Mouse (Mus musculus) testis, adult 2 months (tissue): ENCODE measurements at regions not wholly inside any gene's neighbourhood (a gene's known extent, or its start where the extent isn't known, plus 50 kb on each side); places are given as distances from the start of the nearest gene placed in this dataset.

ENCODE experiments used
- H3K27ac ChIP-seq: fragments of 200-500 bp; 2 replicates; pipeline ENCODE4 v1.5.1; 2012; ENCODE audit warnings: low read depth, low read length; ENCODE audit not compliant: control insufficient read depth, insufficient read depth
- H3K27me3 ChIP-seq: fragments of 200-500 bp; 2 replicates; pipeline ENCODE4 v1.6.1; 2012; ENCODE audit warnings: mild to moderate bottlenecking, low read length, moderate library complexity; ENCODE audit not compliant: control insufficient read depth, insufficient read depth
- H3K36me3 ChIP-seq: fragments of 200-500 bp; 2 replicates; pipeline ENCODE4 v1.6.1; 2012; ENCODE audit warnings: mild to moderate bottlenecking, low read length; ENCODE audit not compliant: control insufficient read depth, insufficient read depth
- H3K4me1 ChIP-seq: fragments of 200-500 bp; 2 replicates; pipeline ENCODE4 v1.6.1; 2012; ENCODE audit warnings: low read length; ENCODE audit not compliant: control insufficient read depth, insufficient read depth
- H3K4me3 ChIP-seq: fragments of 200-500 bp; 2 replicates; pipeline ENCODE4 v1.5.1; 2012; ENCODE audit warnings: low read depth, mild to moderate bottlenecking, low read length, moderate library complexity, mixed read lengths; ENCODE audit not compliant: control insufficient read depth
- CTCF ChIP-seq: fragments of 200-500 bp; IDR thresholded peaks from 2 replicates; pipeline ENCODE4 v1.5.1; 2012; ENCODE audit warnings: low read depth, mild to moderate bottlenecking, inconsistent platforms, low read length, moderate library complexity; ENCODE audit not compliant: control insufficient read depth, insufficient read depth, insufficient replicate concordance
- POLR2A ChIP-seq: fragments of 200-500 bp; IDR thresholded peaks from 2 replicates; pipeline ENCODE4 v1.6.1; 2012; ENCODE audit warnings: low read depth, mild to moderate bottlenecking, inconsistent platforms, low read length, moderate library complexity; ENCODE audit not compliant: control insufficient read depth

DNA sequence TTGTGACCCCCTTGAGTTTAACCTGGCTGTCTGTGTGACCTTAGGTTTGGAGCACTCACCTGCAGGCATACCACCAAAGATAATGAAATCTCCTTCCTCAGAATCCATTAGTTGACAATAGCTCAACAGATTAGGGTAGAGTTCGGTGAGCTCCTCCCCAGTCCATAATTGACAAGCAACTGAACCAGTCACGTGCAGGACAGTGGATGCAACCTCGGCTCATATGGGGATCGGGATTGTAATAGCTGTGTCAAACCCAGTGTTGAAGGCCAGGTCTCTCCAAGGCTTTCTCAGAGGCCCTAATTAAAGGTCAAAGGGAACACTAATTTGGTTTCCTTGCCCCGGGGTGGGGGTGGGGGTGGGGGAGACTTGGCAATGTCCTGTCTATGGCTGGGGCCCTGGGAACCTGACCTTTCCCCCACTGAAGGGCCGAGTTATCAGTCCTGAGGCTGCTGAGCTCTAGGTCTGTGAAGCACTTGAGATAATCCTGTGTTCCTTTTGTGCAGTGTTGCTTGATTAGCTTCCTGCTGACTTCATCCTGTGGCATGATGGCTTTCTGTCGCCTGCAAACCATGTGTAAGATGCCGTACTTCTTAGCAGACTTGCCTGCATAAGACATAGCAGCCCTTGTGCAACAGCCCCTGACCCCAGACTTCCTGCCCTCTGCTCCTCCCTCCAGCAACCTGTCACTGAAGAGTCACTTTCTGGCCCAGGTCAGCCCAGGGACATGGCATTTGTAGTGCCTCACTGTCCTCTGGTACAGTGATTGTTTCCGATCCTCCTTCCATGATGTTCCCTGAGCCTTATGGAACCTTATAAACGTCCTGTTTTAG is 191.3 kb upstream of the Ctbp2 start:
- H3K4me1 ChIP-seq = no peaks in the 10 kb centered on the region
- no peaks in the 10 kb centered on the region for H3K27me3 ChIP-seq
- H3K4me3 ChIP-seq = no peak overlapping the region
- H3K27ac ChIP-seq = no peak overlapping the region
- TF ChIP-seq POLR2A (no peak), CTCF (no peak)
- H3K36me3 ChIP-seq = no peaks in the 10 kb centered on the region

DNA sequence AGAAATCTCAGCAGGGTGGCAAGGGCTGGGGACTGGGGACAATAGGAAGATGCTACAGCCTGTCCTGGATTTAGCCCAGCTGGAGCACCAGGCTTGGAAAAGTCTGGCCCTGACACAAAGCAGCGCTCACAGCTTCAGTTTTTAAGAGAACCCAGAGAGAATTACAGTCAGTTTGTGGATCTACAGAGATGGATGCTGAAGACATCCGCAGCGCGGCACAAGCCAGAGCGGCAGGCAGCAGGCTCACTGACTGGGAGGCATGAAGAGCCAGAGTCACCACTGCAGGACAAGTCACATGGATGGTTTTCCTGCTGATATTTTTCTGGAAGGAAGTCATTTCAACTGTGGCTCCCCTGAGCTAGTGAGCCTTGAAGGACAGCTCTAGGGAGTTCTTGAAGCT is 189.0 kb upstream of the Ctbp2 start:
- Histone ChIP-seq H3K4me3 (no peak overlapping the region), H3K27ac (no peak overlapping the region), H3K4me1 (no peaks in the 10 kb centered on the region), H3K36me3 (no peaks in the 10 kb centered on the region), H3K27me3 (no peaks in the 10 kb centered on the region)
- no peak for TF ChIP-seq CTCF
- no peak for TF ChIP-seq POLR2A

DNA sequence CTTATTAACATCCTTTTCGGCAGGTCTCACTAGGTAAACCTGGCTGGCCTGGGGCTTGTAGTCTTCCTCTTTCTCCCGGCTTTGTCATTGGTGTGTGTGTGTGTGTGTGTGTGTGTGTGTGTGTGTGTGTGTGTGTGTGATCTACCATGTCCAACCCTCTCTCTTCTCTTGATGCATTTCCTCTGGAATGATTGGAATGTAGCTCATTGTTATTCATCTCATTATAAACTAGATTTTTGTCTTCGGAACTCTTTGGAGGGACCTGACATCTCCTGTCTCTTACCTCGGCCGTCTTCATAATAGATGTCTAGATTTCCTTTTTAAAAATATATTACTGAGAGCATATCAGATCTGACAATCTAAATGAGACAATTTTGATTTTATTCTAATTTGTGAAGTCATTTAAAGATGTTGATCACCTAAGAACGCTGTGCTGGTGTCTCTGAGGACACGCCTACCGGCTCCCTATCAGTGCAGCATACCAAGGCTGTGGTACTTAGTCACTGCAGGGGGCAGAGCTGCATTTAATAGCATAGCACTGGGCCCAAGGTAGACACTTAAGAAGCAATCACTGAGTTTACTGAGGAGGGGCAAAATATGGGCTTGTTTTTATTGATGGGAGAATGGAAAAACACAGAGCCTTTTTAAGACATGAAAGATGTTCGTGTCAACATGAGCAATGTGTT is 187.1 kb upstream of the Ctbp2 start:
- TF ChIP-seq POLR2A = no peak
- no peak for TF ChIP-seq CTCF
- Histone ChIP-seq H3K27me3 (no peaks in the 10 kb centered on the region), H3K4me1 (no peaks in the 10 kb centered on the region), H3K4me3 (no peak overlapping the region), H3K27ac (no peak overlapping the region), H3K36me3 (no peaks in the 10 kb centered on the region)

DNA sequence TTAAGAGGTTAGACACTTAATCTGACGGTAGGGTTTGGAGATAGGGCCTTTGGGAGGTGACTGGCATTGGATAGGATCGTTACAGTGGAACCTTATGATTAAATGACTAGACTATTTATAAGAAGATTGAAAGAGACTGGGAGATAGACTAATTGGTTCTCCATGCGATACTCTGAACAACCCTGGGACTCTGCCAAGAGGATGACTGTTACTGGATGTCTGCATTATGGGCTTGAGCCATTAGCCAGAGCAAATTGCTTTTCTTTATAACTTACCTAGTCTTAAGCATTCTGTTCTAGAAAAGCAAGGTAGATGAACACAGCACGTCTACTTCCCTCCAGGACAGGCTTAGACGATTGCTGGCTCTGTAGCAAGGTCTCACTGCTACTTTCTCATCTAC is 180.3 kb upstream of the Ctbp2 start:
- TF ChIP-seq POLR2A (no peak), CTCF (no peak)
- Histone ChIP-seq H3K4me1 (no peaks in the 10 kb centered on the region), H3K36me3 (no peaks in the 10 kb centered on the region), H3K27me3 (no peaks in the 10 kb centered on the region), H3K27ac (no peak overlapping the region), H3K4me3 (no peak overlapping the region)

DNA sequence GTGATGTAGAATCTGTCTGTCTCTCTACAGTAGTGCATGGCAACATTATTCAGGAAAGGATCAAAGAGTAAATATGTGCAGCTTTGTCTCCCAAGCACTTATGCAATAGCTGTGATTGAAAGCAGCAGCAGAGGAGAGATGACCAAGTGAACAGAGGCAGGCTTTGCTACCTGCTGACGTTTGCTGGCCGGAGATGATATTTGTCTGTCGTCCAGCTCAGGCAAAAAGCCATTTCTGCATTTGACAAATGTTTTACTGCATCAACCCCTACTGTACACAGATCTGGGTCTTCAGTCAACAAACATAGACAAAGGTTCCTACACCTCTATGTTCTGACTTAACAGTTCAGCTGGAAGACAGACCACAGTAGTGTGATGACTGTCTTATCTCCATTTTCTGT is 166.3 kb upstream of the Ctbp2 start:
- no peak for TF ChIP-seq CTCF
- no peak for TF ChIP-seq POLR2A
- Histone ChIP-seq H3K4me3 (no peak overlapping the region), H3K27me3 (no peaks in the 10 kb centered on the region), H3K27ac (no peak overlapping the region), H3K4me1 (no peaks in the 10 kb centered on the region), H3K36me3 (no peaks in the 10 kb centered on the region)

DNA sequence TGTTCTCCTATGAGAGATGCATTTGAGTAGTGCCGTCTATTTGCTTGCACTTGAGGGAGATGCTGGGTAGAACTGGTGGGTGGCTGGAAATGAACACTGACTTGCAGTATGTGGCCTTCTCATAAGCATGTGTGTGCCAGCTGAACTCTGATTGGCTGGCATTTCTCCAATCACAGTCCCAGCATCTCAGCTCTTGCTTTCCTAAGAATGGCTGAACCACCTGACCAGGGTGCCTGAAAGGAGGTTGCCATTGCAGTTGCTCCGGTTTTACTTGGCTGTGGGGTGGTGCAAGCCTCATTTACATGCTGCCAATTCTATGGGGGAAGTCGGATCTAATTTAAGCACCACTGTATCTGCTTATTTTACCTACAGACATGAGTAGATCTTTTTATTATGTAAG is 164.1 kb upstream of the Ctbp2 start:
- no peaks in the 10 kb centered on the region for H3K4me1 ChIP-seq
- no peaks in the 10 kb centered on the region for H3K36me3 ChIP-seq
- no peak overlapping the region for H3K27ac ChIP-seq
- TF ChIP-seq POLR2A = no peak
- no peak for TF ChIP-seq CTCF
- H3K27me3 ChIP-seq = no peaks in the 10 kb centered on the region
- H3K4me3 ChIP-seq = no peak overlapping the region

DNA sequence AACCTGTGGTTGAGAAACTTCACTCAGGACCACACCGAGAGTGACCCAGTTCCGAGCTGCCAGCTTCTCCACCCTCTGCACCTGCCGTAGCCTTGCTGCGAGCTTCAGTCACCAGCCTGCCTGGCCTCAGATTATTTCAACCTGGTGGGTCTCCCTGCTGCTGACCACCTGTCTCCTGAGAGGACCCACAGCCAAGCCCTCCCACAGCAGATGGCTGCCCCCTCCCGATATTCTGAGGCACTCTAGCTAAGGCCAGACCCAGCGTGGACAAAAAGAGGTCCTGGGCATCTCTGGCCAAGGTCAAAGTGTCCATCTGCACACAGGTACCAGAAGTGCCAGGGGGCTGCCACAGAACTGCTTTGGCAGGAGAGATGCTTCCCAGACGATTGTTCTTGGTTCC is 162.7 kb upstream of the Ctbp2 start:
- no peaks in the 10 kb centered on the region for H3K27me3 ChIP-seq
- H3K4me1 ChIP-seq = no peaks in the 10 kb centered on the region
- H3K36me3 ChIP-seq = no peaks in the 10 kb centered on the region
- no peak overlapping the region for H3K4me3 ChIP-seq
- no peak overlapping the region for H3K27ac ChIP-seq
- no peak for TF ChIP-seq CTCF
- no peak for TF ChIP-seq POLR2A
